Mouse (Mus musculus) ES-Bruce4 (cell line): ENCODE results near the gene Dnajb6. TPM values are rescaled to one million over a fixed set of nuclear protein-coding genes. Genes with fewer than 3 reads are reported as not detected.
"Not testable (repeated sequence)": the region's sequence is repeated elsewhere in the genome, so short reads cannot be mapped to it uniquely, and the experiment has no call there.

ENCODE experiments used
- H3K27ac ChIP-seq: 2 replicates; pipeline ENCODE4 v1.5.1; 2012; ENCODE audit warnings: low read length, inconsistent platforms; ENCODE audit not compliant: insufficient read depth
- H3K27me3 ChIP-seq: 2 replicates; pipeline ENCODE4 v1.6.1; 2012; ENCODE audit warnings: mild to moderate bottlenecking, low read length, inconsistent platforms; ENCODE audit not compliant: control insufficient read depth, poor library complexity, insufficient read depth, severe bottlenecking
- H3K36me3 ChIP-seq: 2 replicates; pipeline ENCODE4 v1.6.1; 2012; ENCODE audit warnings: inconsistent platforms, mild to moderate bottlenecking, low read length, moderate library complexity; ENCODE audit not compliant: control insufficient read depth, poor library complexity, insufficient read depth, severe bottlenecking
- H3K4me1 ChIP-seq: one replicate; pipeline ENCODE4 v1.8.1; 2011; ENCODE audit warnings: low read length; ENCODE audit not compliant: control insufficient read depth, insufficient read depth
- H3K4me3 ChIP-seq: 2 replicates; pipeline ENCODE4 v1.5.1; 2011; ENCODE audit warnings: low read depth, mild to moderate bottlenecking, low read length
- H3K9ac ChIP-seq: 2 replicates; pipeline ENCODE4 v1.6.1; 2012; ENCODE audit warnings: low read depth, mild to moderate bottlenecking, inconsistent platforms; ENCODE audit not compliant: poor library complexity, severe bottlenecking
- H3K9me3 ChIP-seq: replicated peaks from 2 replicates; pipeline ENCODE4 v1.6.1; 2012; ENCODE audit warnings: mild to moderate bottlenecking, low read length, inconsistent platforms; ENCODE audit not compliant: control insufficient read depth, poor library complexity, insufficient read depth, severe bottlenecking
- CTCF ChIP-seq: IDR thresholded peaks from one replicate; pipeline ENCODE4 v1.8.1; 2011; ENCODE audit warnings: low read depth, low read length
- EP300 ChIP-seq: IDR thresholded peaks from 2 replicates; pipeline ENCODE4 v1.6.1; 2011; ENCODE audit warnings: low read depth, low read length; ENCODE audit not compliant: insufficient read depth
- POLR2A ChIP-seq: IDR thresholded peaks from one replicate; pipeline ENCODE4 v1.8.1; 2011; ENCODE audit warnings: low read length; ENCODE audit not compliant: insufficient read depth
- polyA plus RNA-seq: library from polyadenylated mRNA; stranded (reverse); fragments of >200 nt; gene quantifications from 2 replicates; pipeline ENCODE4 v1.2.4, GENCODE M21; 2011; ENCODE audit warnings: low read depth; ENCODE audit not compliant: missing spikeins, insufficient read depth, insufficient read length

Dnajb6 gene
- polyA plus RNA-seq, 1 experiment, result 208 TPM

- Histone ChIP-seq H3K36me3 (peaks cover 15% of the 10 kb centered on the region), H3K27me3 (no peaks in the 10 kb centered on the region), H3K27ac (no peak overlapping the region), H3K9me3 (no peaks in the 10 kb centered on the region), H3K9ac (no peak overlapping the region), H3K4me1 (no peaks in the 10 kb centered on the region), H3K4me3 (no peak overlapping the region)
- TF ChIP-seq CTCF (no peak), POLR2A (no peak), EP300 (no peak)
Observed at GRCm38 (mm10) chr5:29782261-29782660, 46.8 kb downstream of the Dnajb6 start.

GRCm38 (mm10) chr5:29784906-29785305 lies 49.4 kb downstream of the Dnajb6 start:
- H3K9me3 ChIP-seq, H3K27ac ChIP-seq, H3K36me3 ChIP-seq, H3K9ac ChIP-seq, H3K4me1 ChIP-seq, H3K27me3 ChIP-seq, H3K4me3 ChIP-seq: not testable (repeated sequence)

GRCm38 (mm10) chr5:29785953-29786352 lies 50.5 kb downstream of the Dnajb6 start:
- H3K9me3 ChIP-seq, result not testable (repeated sequence)

GRCm38 (mm10) chr5:29794933-29795332 lies 59.4 kb downstream of the Dnajb6 start:
- H3K27me3 ChIP-seq, H3K9ac ChIP-seq, H3K36me3 ChIP-seq, H3K4me1 ChIP-seq, H3K27ac ChIP-seq, H3K4me3 ChIP-seq: not testable (repeated sequence)
- H3K9me3 ChIP-seq, result peaks cover 22% of the 10 kb centered on the region

More at GRCm38 (mm10) chr5:29785953-29786352, 50.5 kb downstream of the Dnajb6 start:
- H3K27me3 ChIP-seq, H3K27ac ChIP-seq, H3K4me3 ChIP-seq, H3K4me1 ChIP-seq, H3K9ac ChIP-seq, H3K36me3 ChIP-seq: not testable (repeated sequence)

GRCm38 (mm10) chr5:29808940-29809339 lies 73.5 kb downstream of the Dnajb6 start:
- no peak for TF ChIP-seq EP300
- no peak for TF ChIP-seq CTCF
- TF ChIP-seq POLR2A, result no peak
- Histone ChIP-seq H3K27me3 (no peaks in the 10 kb centered on the region), H3K4me3 (no peak overlapping the region), H3K9me3 (peaks cover 34% of the 10 kb centered on the region), H3K27ac (no peak overlapping the region), H3K9ac (no peak overlapping the region), H3K4me1 (no peaks in the 10 kb centered on the region), H3K36me3 (no peaks in the 10 kb centered on the region)

- H3K27me3 ChIP-seq, H3K9ac ChIP-seq, H3K4me1 ChIP-seq, H3K36me3 ChIP-seq, H3K4me3 ChIP-seq: not testable (repeated sequence)
- Histone ChIP-seq H3K27ac (peak overlapping the region; percentile 13; the same call in 1 of the 2 replicates), H3K9me3 (peaks cover 37% of the 10 kb centered on the region)
Observed at GRCm38 (mm10) chr5:29811377-29811921, 76.0 kb downstream of the Dnajb6 start.
